Comparison of ENCODE assay signal across 8 mouse cellular contexts in the genomic region with DNA sequence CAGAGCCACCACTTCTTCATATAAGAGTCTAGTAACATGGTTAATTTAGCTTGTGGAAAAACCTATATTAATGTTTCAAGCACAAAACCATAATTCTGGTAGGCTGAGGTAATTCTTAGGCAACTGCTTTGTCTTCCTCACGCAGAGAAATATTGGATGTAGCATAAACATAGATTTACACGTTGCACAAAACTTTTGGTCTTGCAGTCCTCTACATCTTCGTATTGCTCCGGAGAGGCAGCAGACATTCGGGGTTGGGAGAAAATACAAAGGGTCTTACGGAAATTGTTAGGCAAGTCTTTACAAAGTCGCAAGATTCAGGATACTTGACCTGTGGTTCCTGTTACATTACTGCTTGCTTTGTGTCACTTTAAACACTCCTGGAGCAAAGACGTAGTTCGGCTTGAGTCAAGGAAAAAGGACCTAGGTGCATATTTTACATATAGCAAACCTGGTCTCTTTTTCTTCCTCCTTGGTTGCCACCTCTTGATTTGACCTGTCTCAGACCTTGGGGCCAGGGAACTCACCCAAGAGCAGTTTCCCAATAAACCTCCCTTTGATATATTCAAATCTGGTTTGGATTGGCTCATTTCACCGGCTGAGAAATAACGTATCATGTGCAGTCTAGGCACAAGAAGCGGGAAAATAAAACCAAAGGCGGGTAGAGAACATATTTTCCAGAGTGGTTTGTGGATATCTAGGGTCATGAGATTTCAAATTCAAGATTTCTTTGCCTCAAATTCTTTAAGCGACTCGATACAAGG. TPM values are rescaled to one million over a fixed set of nuclear protein-coding genes. Genes with fewer than 3 reads are reported as not detected.
DNase-seq lines count a peak whose midpoint lies in the region; ATAC-seq and TF ChIP-seq lines count a peak whose summit lies in the region.

No protein-coding gene starts in this region.

- H3K27ac ChIP-seq in gastrocnemius, adult 2 months, result peak overlapping the region; percentile 28
- peak overlapping the region; percentile 70 for H3K27ac ChIP-seq in hindbrain, embryonic 16.5 days (ENCODE audit: low read depth, low read length)
- peak overlapping the region; percentile 6; the same call in 1 of the 2 replicates for H3K27ac ChIP-seq in midbrain, embryonic 14.5 days (replicated peaks; ENCODE audit: low read depth, low read length)

- ATAC-seq in hindbrain, embryonic 16.5 days, result peak; percentile 9
- ATAC-seq in midbrain, embryonic 14.5 days (ENCODE audit: low FRiP score, low TSS enrichment), result no peak

- DNase-seq in gastrocnemius, adult 2 months, result no peak
- no peak for DNase-seq in gastrocnemius, adult 18-20 months (ENCODE audit: low spot score)
- DNase-seq in spleen, postnatal 10 days (ENCODE audit: low spot score in 2 of 2), result peak; percentile 55 to 60
- no peak for DNase-seq in spleen, postnatal 14 days (ENCODE audit: low spot score in 2 of 2)
- DNase-seq in midbrain, embryonic 14.5 days, result no peak
- DNase-seq in frontal cortex, postnatal 36 days (ENCODE audit: low spot score in 2 of 2), result no peak
- no peak for DNase-seq in cerebellum, postnatal 4 days (ENCODE audit: low spot score in 2 of 2)

- intact Hi-C loops in gastrocnemius, adult 2 months (cut with DNase I), result loop anchor here (5.0 kb wide), 2 partner anchors 48 to 1822 kb away; partner anchors contain the start of gene Hist1h4d

- WGBS in hindbrain, embryonic 16.5 days, result under 1% methylated on average over 15 of the region's 15 CpGs
- under 1% methylated on average over 15 of the region's 15 CpGs for WGBS in midbrain, embryonic 14.5 days

- H3K4me3 ChIP-seq in gastrocnemius, adult 2 months, result peak overlapping the region; percentile 70
- H3K4me3 ChIP-seq in hindbrain, embryonic 16.5 days (ENCODE audit: low read length), result peak overlapping the region; percentile 48
- H3K4me3 ChIP-seq in midbrain, embryonic 14.5 days (replicated peaks; ENCODE audit: low read depth, low read length), result peak overlapping the region; percentile 45

- H3K4me1 ChIP-seq in hindbrain, embryonic 16.5 days (ENCODE audit: control insufficient read depth, insufficient read depth, low read depth, low read length), result peaks cover 25% of the 10 kb centered on the region
- peaks cover 37% of the 10 kb centered on the region for H3K4me1 ChIP-seq in midbrain, embryonic 14.5 days (ENCODE audit: control insufficient read depth, insufficient read depth, low read length)

- H3K9me3 ChIP-seq in hindbrain, embryonic 16.5 days (ENCODE audit: control insufficient read depth, low read length), result no peaks in the 10 kb centered on the region
- H3K9me3 ChIP-seq in midbrain, embryonic 14.5 days (ENCODE audit: control insufficient read depth, low read length), result no peaks in the 10 kb centered on the region

- no peak for TF ChIP-seq CTCF in gastrocnemius, adult 2 months (IDR thresholded peaks at IDR 0.05)

- H3K9ac ChIP-seq in hindbrain, embryonic 16.5 days (ENCODE audit: low read depth, low read length), result peak overlapping the region; percentile 47
- peak overlapping the region; percentile 24; the same call in 1 of the 2 replicates for H3K9ac ChIP-seq in midbrain, embryonic 14.5 days (replicated peaks; ENCODE audit: low read length)

- peak overlapping the region; percentile 63 for H3K4me2 ChIP-seq in hindbrain, embryonic 16.5 days (ENCODE audit: low read length)
- peak overlapping the region; percentile 79 for H3K4me2 ChIP-seq in midbrain, embryonic 14.5 days (ENCODE audit: low read length)

- no peaks in the 10 kb centered on the region for H3K36me3 ChIP-seq in hindbrain, embryonic 16.5 days (ENCODE audit: control insufficient read depth, insufficient read depth, low read length)
- H3K36me3 ChIP-seq in midbrain, embryonic 14.5 days (ENCODE audit: control insufficient read depth, insufficient read depth, low read length), result no peaks in the 10 kb centered on the region

- no peaks in the 10 kb centered on the region for H3K27me3 ChIP-seq in hindbrain, embryonic 16.5 days (replicated peaks; ENCODE audit: control insufficient read depth, insufficient read depth, low read length)
- no peaks in the 10 kb centered on the region for H3K27me3 ChIP-seq in midbrain, embryonic 14.5 days (ENCODE audit: control insufficient read depth, insufficient read depth, low read length)

RNA-seq across cellular contexts. Expression of gene Hist1h3g, which starts 0.7 kb away (rescaled TPM):
- not detected for total RNA-seq in gastrocnemius, adult 2 months (2021)
- total RNA-seq in gastrocnemius, adult 18-20 months (2021), result under 1 TPM; 0.55 to 0.57 TPM
- 0.66 TPM in 1 of 2 replicates, not detected in the other for polyA plus RNA-seq in hindbrain, embryonic 16.5 days (2015; fragmentation: Nextera tagmentation; extraction: Ambion mirVana)
- 0.77 and 1.4 TPM in 2 replicates for polyA plus RNA-seq in midbrain, embryonic 14.5 days (2014; fragmentation: Nextera tagmentation; extraction: Ambion mirVana)

RNA-seq across cellular contexts. Expression of gene Hist1h2af, which starts 0.8 kb away (rescaled TPM):
- total RNA-seq in gastrocnemius, adult 2 months (2021), result 1 to 10 TPM in 1 of 2 experiments, not detected in 1; 2.0 TPM
- 1 to 10 TPM in 1 of 2 experiments, under 1 TPM in 1; 0.73 to 1.9 TPM for total RNA-seq in gastrocnemius, adult 18-20 months (2021)
- polyA plus RNA-seq in hindbrain, embryonic 16.5 days (2015; fragmentation: Nextera tagmentation; extraction: Ambion mirVana), result not detected in 2 replicates
- 3.4 and 4.6 TPM in 2 replicates for polyA plus RNA-seq in midbrain, embryonic 14.5 days (2014; fragmentation: Nextera tagmentation; extraction: Ambion mirVana)

RNA-seq across cellular contexts. Expression of gene Hist1h4h, which starts 3.7 kb away (rescaled TPM):
- 100 to 1,000 TPM; 131 to 139 TPM for total RNA-seq in gastrocnemius, adult 2 months (2021)
- total RNA-seq in gastrocnemius, adult 18-20 months (2021), result 100 to 1,000 TPM; 149 to 163 TPM
- 2.6 and 2.7 TPM in 2 replicates for polyA plus RNA-seq in hindbrain, embryonic 16.5 days (2015; fragmentation: Nextera tagmentation; extraction: Ambion mirVana)
- polyA plus RNA-seq in midbrain, embryonic 14.5 days (2014; fragmentation: Nextera tagmentation; extraction: Ambion mirVana), result 4.1 and 6.4 TPM in 2 replicates

RNA-seq across cellular contexts. Expression of gene Hist1h2bh, which starts 8.6 kb away (rescaled TPM):
- 1 to 10 TPM in 1 of 2 experiments, under 1 TPM in 1; 0.94 to 1.0 TPM for total RNA-seq in gastrocnemius, adult 2 months (2021)
- 1 to 10 TPM; 1.0 to 1.1 TPM for total RNA-seq in gastrocnemius, adult 18-20 months (2021)
- 0.16 and 0.29 TPM in 2 replicates for polyA plus RNA-seq in hindbrain, embryonic 16.5 days (2015; fragmentation: Nextera tagmentation; extraction: Ambion mirVana)
- 0.13 and 0.30 TPM in 2 replicates for polyA plus RNA-seq in midbrain, embryonic 14.5 days (2014; fragmentation: Nextera tagmentation; extraction: Ambion mirVana)

RNA-seq across cellular contexts. Expression of gene Hist1h3f, which starts 9.3 kb away (rescaled TPM):
- 1 to 10 TPM; 2.9 to 4.0 TPM for total RNA-seq in gastrocnemius, adult 2 months (2021)
- 1 to 10 TPM; 3.0 to 4.8 TPM for total RNA-seq in gastrocnemius, adult 18-20 months (2021)
- polyA plus RNA-seq in hindbrain, embryonic 16.5 days (2015; fragmentation: Nextera tagmentation; extraction: Ambion mirVana), result not detected in 2 replicates
- 0.32 and 0.47 TPM in 2 replicates for polyA plus RNA-seq in midbrain, embryonic 14.5 days (2014; fragmentation: Nextera tagmentation; extraction: Ambion mirVana)

Comparison
In these comparisons a context has a peak if more than half of its experiments do, and no peak if none do; other contexts are left out.
1. DNase-seq: peak in spleen, postnatal 10 days (2 of 2); none in gastrocnemius, adult 2 months (single experiment), gastrocnemius, adult 18-20 months (single experiment), spleen, postnatal 14 days (0 of 2), midbrain, embryonic 14.5 days (single experiment), frontal cortex, postnatal 36 days (0 of 2) and cerebellum, postnatal 4 days (0 of 2).
2. H3K27ac ChIP-seq: peak in every context shown above with its lines; median percentile 70 in hindbrain, embryonic 16.5 days; 28 in gastrocnemius, adult 2 months; 6 in midbrain, embryonic 14.5 days.
3. Peak in every context shown above with its lines, with median percentiles within 50 percentile points of each other: H3K4me3 ChIP-seq.